Mouse (Mus musculus): Measurements from ENCODE around the gene Abcb6.
A peak's percentile ranks its signal among the peaks of the same experiment; 100 is the strongest.

Gene Abcb6

GRCm38 (mm10) chr1:75180105-75180590 lies at the start of gene Abcb6:
TSS of gene Abcb6 (minus strand) at chr1:75180392.
- DNase-seq: peak; percentile 92 to 93

DNA sequence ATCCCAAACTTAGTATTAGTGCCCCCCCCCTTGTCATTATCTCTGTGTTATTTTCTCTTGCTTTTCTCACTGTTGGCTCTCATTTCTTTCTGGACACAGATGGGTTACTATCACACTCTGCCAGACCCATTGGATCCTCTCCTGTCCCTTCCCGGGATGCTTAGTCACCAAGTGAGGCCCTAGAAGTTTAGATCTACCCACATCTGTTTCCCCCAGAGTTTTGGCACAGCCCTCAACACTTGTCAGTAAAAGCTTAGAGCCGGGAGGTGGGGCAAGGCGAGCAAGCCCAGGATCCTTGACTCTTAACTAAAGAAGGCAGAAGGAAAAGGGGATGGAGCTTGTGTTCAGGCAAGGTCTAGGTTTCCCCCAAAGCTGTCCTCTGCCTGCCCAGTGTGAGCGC lies 49.0 kb upstream of the Abcb6 start:
- DNase-seq: no peak

DNA sequence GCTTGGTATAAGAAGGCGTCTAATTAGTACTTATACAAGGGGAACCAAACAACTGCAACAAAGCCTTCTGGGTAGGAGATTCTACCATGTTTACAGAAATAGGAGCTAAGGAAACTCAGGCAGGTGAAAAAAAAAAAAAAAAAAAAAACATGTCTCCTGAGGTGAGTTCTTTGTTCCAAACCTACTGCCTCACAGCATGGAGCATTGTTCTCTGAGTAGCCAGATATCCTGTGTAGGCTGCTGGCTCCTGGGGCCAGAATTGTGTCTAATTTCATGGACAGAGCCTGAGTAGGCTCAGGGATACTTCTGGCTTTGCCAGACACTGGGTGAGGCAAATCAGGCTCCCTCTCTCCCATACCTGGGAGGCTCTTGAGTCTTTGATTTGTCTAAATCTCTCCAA lies 47.5 kb upstream of the Abcb6 start:
- no peak for DNase-seq

GRCm38 (mm10) chr1:75226138-75226537 lies 45.9 kb upstream of the Abcb6 start:
- no peak for DNase-seq

GRCm38 (mm10) chr1:75225473-75225872 lies 45.3 kb upstream of the Abcb6 start:
- no peak for DNase-seq

- no peak for DNase-seq
These were observed 43.3 kb upstream of the Abcb6 start for GRCm38 (mm10) chr1:75223532-75223931.

GRCm38 (mm10) chr1:75222926-75223325 lies 42.7 kb upstream of the Abcb6 start:
- DNase-seq: no peak

DNA sequence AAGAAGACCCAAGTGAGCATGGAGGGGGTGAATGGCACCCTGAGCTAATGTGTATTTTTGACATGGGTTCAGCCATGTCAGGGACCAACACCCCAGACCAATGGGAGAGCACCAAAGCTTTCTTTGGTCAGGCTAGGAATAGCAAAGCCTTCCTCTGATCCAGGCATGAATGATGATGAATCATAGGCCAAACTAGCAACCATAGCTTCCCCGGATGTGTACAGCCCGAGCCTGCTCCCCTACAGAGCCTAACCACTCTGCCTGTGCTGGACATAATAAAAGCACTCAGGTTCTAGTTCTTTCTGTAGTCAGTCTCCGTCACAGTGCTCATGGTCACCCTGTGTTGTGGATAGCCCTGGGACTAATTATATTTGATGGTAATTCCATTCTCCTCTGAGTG lies 41.3 kb upstream of the Abcb6 start:
- DNase-seq: no peak

DNA sequence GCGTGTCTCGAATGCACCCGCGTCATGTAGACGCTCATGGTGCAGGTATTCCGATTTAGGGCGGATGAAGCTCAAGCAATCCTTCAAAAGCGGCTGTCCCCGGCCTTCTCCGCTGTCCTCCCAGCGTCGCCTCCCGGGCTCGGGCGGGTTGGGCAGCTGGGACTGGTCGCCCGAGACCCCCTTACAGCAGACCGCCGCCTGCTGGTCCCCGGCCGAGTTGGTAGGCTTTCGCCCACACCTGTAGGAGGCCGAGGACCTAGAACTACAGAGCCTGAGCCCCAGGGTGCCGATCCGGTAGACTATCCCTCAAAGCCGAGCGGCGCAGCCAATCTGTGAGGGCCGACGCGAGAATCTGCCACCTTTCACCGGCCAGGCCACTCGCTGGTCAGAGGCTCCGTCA lies 39.3 kb upstream of the Abcb6 start, which contains the start of gene Tuba4a:
TSS of gene Tuba4a (minus strand) at position 335 of the 400 bp plus-strand sequence.
- DNase-seq: peak; percentile 75 to 78

DNA sequence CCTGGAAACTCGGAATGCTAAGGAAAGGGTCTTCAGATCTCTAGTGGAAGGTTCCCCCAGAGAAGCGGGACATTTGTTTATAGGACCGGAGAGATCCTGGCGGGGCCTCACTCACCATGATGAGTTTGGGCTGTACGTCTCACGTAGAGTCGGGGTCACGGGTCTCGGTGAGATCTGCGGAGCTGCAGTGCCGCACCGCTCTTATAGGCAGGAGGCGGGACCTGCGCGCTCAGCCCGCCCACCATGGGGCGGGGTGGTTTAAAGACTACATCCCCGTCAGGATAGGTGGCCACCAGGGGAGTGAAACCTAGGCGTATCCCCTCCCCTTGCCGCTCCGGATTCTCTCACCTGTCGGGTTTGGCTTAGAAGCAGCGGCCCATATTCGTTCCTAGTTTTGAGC lies 38.9 kb upstream of the Abcb6 start:
- DNase-seq: peak; percentile 95

DNA sequence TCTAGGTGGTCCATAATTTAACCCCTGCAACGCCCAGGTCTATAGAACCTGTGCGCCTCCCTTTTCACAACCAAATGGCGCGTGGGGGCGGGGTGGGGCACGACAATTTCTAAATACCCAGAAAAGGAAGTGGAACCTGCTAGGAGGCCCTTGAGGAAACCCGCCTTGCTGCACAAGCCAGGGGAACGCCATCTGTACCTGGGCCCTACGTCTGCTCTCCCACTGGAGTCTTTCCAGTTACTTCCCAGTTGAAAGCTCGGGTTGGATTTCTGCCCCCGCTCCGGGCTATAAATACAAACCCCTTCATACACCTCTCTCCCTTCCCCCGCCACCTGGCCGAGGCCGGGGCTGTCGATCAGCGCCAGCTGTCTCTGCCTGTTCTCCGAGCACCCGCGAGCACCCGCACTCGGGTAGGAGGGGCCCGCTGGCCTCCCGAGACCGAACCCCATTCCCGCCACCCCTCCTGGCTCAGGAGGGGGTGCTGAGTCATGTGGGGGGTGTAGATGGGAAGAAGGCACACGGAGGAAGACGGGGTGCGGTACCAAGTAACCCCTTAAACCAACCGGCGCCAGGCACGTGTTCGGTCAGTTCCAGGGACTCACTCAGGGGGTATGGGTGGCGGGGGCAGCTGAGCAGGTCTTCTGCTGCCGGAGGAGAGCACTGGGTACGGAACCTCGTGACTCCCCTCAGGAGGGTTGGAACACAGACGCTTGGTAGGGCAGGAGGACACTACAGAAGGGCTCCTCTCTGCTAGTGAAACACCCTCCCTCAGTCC lies 38.2 kb upstream of the Abcb6 start:
- peak; percentile 90 for DNase-seq

- DNase-seq: no peak
These were observed 37.7 kb upstream of the Abcb6 start for GRCm38 (mm10) chr1:75217893-75218226.

DNA sequence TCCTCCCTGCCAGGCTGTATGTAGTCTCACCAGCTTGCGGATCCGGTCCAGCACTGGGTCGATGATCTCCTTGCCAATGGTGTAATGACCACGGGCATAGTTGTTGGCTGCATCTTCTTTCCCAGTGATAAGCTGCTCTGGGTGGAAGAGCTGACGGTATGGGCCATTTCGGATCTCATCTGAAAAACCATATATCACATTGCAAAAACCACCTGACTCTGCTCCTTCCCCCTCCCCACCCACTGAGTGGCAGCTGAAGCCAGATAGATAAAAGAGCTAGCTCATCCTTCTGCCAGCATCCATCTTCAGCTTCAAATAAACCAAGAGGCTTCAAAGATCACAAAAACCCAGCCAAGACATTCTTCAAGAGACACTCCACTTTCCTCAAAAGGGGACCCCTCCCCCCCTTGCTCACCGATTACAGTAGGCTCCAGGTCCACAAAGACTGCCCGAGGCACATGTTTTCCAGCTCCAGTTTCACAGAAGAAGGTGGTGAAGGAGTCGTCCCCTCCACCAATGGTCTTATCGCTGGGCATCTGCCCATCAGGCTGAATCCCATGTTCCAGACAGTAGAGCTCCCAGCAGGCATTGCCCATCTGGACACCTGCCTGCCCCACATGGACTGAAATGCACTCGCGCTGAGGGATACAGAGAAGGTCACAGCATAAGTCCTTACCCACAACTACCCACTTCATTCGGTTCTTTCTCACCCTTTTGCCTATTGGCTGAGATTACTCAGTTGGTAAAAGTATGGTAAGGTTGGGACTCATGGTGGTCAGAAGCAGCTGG lies 36.8 kb upstream of the Abcb6 start:
- peak; percentile 49 to 56 for DNase-seq

GRCm38 (mm10) chr1:75215785-75216184 lies 35.6 kb upstream of the Abcb6 start:
- peak; percentile 35 to 42 for DNase-seq

DNA sequence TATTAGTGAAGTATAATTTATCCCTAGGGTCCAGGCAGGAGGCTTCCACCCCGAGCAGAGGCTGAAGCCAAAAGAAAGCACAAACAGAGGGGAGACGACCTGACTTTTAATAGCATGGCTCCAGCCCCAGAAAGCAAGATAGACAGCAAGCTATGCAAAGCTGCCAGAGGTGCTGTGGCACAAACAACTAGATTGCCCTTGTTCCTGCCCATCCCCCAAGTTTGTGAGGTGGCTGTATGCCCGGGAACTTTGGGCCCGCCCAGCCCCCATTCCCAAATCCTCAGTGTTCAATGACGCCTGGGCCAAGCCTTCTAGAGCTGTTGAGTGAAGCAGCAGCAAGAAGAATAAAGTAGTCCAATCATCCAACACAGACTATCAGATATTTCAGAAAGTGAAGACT lies 34.7 kb upstream of the Abcb6 start:
- DNase-seq: peak; percentile 55 to 62

- peak in 1 of 2 experiments; percentile 8 for DNase-seq
These were observed 34.2 kb upstream of the Abcb6 start for GRCm38 (mm10) chr1:75214442-75214841.

DNA sequence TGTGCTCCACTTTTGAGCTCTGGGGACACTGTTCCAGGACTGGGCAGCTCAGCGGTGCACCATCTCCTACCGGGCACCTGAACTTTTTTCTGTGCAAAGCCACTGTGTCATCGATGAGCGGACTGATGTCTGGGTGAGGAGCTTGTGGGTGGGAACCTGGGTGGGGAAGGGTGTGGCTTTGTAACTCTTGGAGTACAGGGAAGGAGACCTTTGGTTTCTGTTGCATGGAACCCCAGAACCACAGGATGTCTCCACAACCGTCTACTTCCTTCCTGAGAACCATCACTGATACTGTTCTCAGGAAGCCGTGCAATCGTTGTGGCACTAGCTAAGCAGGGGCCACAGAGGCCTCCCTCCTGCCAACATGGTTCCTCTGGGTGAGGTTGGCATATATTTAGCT lies 32.9 kb upstream of the Abcb6 start:
- DNase-seq: no peak

GRCm38 (mm10) chr1:75212542-75212941 lies 32.4 kb upstream of the Abcb6 start:
- DNase-seq: peak in 1 of 2 experiments; percentile 23

GRCm38 (mm10) chr1:75211141-75211708 lies 31.0 kb upstream of the Abcb6 start:
- no peak for DNase-seq

DNA sequence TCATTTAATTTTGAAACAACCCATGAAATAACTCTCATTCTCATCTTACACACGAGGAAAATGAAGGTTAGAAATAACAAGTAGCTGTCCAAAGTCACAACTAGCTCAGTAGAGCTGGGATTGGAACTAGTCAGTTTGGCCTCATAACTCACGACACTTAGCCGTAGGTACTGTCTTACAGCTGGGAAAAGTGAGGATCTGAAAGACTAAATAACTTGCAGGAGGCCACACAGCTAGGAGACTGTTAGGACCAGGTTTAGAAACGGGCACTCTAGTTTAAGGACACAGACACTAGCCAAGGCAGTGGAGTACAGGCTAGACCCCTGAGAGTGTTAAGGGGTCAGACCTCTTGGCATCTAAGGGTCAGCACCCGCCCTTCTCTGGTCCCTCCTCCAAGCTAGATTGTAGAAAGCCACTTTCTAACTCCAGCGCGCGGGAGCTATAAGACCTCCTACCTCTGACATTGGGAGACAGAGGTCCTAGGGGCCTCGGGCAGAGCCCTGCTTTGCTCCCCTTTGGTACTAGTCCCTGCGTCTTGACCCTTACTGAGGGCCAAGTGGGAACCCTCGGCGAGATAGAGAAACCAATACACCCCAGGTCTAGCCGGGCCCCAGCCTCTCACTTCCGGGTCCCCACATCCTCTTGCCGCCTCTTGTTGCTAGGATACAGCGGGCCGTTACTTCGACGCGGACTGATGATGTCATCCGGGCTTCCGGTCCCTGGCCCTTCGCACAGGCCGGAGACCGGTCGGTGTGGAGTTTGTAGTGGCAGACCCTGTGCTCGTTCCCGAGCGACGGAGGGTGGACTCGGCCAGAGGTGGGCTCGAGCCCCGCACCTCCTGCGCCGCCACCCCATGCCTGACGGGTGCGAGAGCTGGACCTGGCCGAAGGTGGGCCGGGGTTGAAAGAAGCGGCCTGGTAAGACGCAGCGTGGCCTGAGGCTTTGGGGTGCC lies 30.2 kb upstream of the Abcb6 start, which contains the start of the genes Glb1l and Stk16:
TSS of gene Glb1l (minus strand) at position 678 of the 952 bp plus-strand sequence.
TSS of gene Stk16 (plus strand) at position 703 of the 952 bp plus-strand sequence.
- peak; percentile 98 to 99 for DNase-seq

GRCm38 (mm10) chr1:75208967-75209678 lies 28.9 kb upstream of the Abcb6 start:
- no peak for DNase-seq
